In genomic region chr17:56842173-56842572, GRCm38 (mm10) we compare ENCODE assay signal across 19 mouse cellular contexts. TPM values are rescaled to one million over a fixed set of nuclear protein-coding genes. Genes with fewer than 3 reads are reported as not detected.
"Had no signal": no experiment of that assay in that cellular context is flagged by ENCODE, and none has a peak within 500 bp of the region (broad histone marks: within the 10 kb centered on the region; RNA-seq: fewer than 3 reads in every experiment).

No protein-coding gene starts in this region.

- H3K4me2 ChIP-seq: limb, embryonic 13.5 days; midbrain, embryonic 12.5 days had no signal

- H3K9me3 ChIP-seq: limb, embryonic 13.5 days; megakaryocyte, embryonic 14.5 days; midbrain, embryonic 12.5 days had no signal

- H3K27ac ChIP-seq: layer of hippocampus, adult 2 months; limb, embryonic 13.5 days; liver, embryonic 14.5 days; midbrain, embryonic 12.5 days had no signal

- H3K9ac ChIP-seq: limb, embryonic 13.5 days; liver, embryonic 14.5 days; midbrain, embryonic 12.5 days had no signal

- H3K36me3 ChIP-seq: limb, embryonic 13.5 days; midbrain, embryonic 12.5 days had no signal

- H3K27me3 ChIP-seq: limb, embryonic 13.5 days; midbrain, embryonic 12.5 days had no signal

- DNase-seq: kidney, adult 18-20 months; kidney, postnatal 10 days; kidney, postnatal 4 days; left cerebral cortex, postnatal 4 days; lung, adult 2 months; lung, postnatal 10 days; spleen, adult 18-20 months; thymus, adult 18-20 months; thymus, postnatal 14 days had no signal

- H3K4me3 ChIP-seq: layer of hippocampus, adult 2 months; limb, embryonic 13.5 days; midbrain, embryonic 12.5 days had no signal

- ATAC-seq: midbrain, embryonic 16.5 days had no signal

- H3K4me1 ChIP-seq: limb, embryonic 13.5 days; midbrain, embryonic 12.5 days had no signal

RNA-seq across cellular contexts. Expression of gene Acsbg2, which starts 32.1 kb away (rescaled TPM):
- polyA plus RNA-seq: kidney, embryonic 14.5 days; limb, embryonic 13.5 days; liver, adult 2 months; liver, embryonic 14.5 days; lung, adult 2 months; midbrain, embryonic 12.5 days; midbrain, embryonic 16.5 days; neural tube, embryonic 14.5 days; stomach, embryonic 14.5 days had no signal
